In genomic region chr6:54867411-54867745, GRCm38 (mm10) we compare ENCODE assay signal across 15 mouse cellular contexts. TPM values are rescaled to one million over a fixed set of nuclear protein-coding genes. Genes with fewer than 3 reads are reported as not detected.
DNase-seq lines count a peak whose midpoint lies in the region; ATAC-seq and TF ChIP-seq lines count a peak whose summit lies in the region.
"Had no signal": no experiment of that assay in that cellular context is flagged by ENCODE, and none has a peak within 500 bp of the region (broad histone marks: within the 10 kb centered on the region; RNA-seq: fewer than 3 reads in every experiment).

No protein-coding gene starts in this region.

- H3K9ac ChIP-seq in kidney, postnatal 0 days (ENCODE audit: low read depth, low read length), result no peak overlapping the region
- H3K9ac ChIP-seq: embryonic facial prominence, embryonic 13.5 days; hindbrain, embryonic 13.5 days; liver, embryonic 15.5 days had no signal

- 70% methylated on average over 4 of the region's 4 CpGs for WGBS in kidney, postnatal 0 days

- no peaks in the 10 kb centered on the region for H3K9me3 ChIP-seq in kidney, postnatal 0 days (replicated peaks; ENCODE audit: low read length)
- H3K9me3 ChIP-seq: embryonic facial prominence, embryonic 13.5 days; hindbrain, embryonic 13.5 days; liver, embryonic 15.5 days had no signal

- no peaks in the 10 kb centered on the region for H3K36me3 ChIP-seq in kidney, postnatal 0 days (ENCODE audit: insufficient read depth, low read length)
- H3K36me3 ChIP-seq: hindbrain, embryonic 13.5 days had no signal

- no peaks in the 10 kb centered on the region for H3K4me1 ChIP-seq in kidney, postnatal 0 days (replicated peaks; ENCODE audit: insufficient read depth, low read length)
- H3K4me1 ChIP-seq: embryonic facial prominence, embryonic 13.5 days; hindbrain, embryonic 13.5 days had no signal

- no peak for ATAC-seq in kidney, postnatal 0 days (replicated peaks; ENCODE audit: low FRiP score, low read depth)
- peak; percentile 88 for ATAC-seq in CD4-positive, CD25-positive, alpha-beta regulatory T cell, adult 4 months

- DNase-seq in kidney, postnatal 0 days (ENCODE audit: low spot score), result no peak
- no peak for DNase-seq in kidney, adult 9 months
- DNase-seq in fibroblast of lung, adult 2 months (ENCODE audit: low read depth), result peak; percentile 2
- DNase-seq in natural killer cell, adult 2 months (ENCODE audit: low spot score in 2 of 2), result peak; percentile 46 to 59
- no peak for DNase-seq in cerebellum, adult 8-10 months
- no peak for DNase-seq in yolk sac, embryonic 10.5 days (ENCODE audit: low spot score)
- no peak for DNase-seq in left cerebral cortex, adult 9 months (ENCODE audit: low spot score in 2 of 2)
- DNase-seq: adrenal gland, postnatal 36 days; cerebellum, adult 9-10 months; kidney, postnatal 14 days; midbrain, embryonic 14.5 days had no signal

- no peak for TF ChIP-seq CTCF in kidney, postnatal 0 days (IDR thresholded peaks at IDR 0.05; ENCODE audit: low read depth)

- 0 out of 2 replicates have a peak overlapping the region, but pooled peaks have one; percentile 2 for H3K27ac ChIP-seq in kidney, postnatal 0 days
- H3K27ac ChIP-seq: embryonic facial prominence, embryonic 13.5 days; hindbrain, embryonic 13.5 days; liver, embryonic 15.5 days had no signal

- H3K27me3 ChIP-seq in kidney, postnatal 0 days (ENCODE audit: insufficient read depth, low read length), result no peaks in the 10 kb centered on the region
- H3K27me3 ChIP-seq: embryonic facial prominence, embryonic 13.5 days; hindbrain, embryonic 13.5 days; liver, embryonic 15.5 days had no signal

- no peak overlapping the region for H3K4me2 ChIP-seq in kidney, postnatal 0 days (ENCODE audit: low read length)
- H3K4me2 ChIP-seq: embryonic facial prominence, embryonic 13.5 days; hindbrain, embryonic 13.5 days; liver, embryonic 15.5 days had no signal

- no peak overlapping the region for H3K4me3 ChIP-seq in kidney, postnatal 0 days (replicated peaks; ENCODE audit: low read depth, low read length)
- H3K4me3 ChIP-seq: embryonic facial prominence, embryonic 13.5 days; hindbrain, embryonic 13.5 days; liver, embryonic 15.5 days had no signal

RNA-seq across cellular contexts. Expression of gene Znrf2, which starts 50.7 kb away (rescaled TPM):
- polyA plus RNA-seq in kidney, postnatal 0 days (2015; fragmentation: Nextera tagmentation; extraction: Ambion mirVana), result 6.7 and 7.3 TPM in 2 replicates
- 10 to 100 TPM; 22.9 to 26.1 TPM for polyA plus RNA-seq in CD4-positive, CD25-positive, alpha-beta regulatory T cell, adult 4 months (2017; shearing (Covaris generic))

Comparison
In these comparisons a context has a peak if more than half of its experiments do, and no peak if none do; other contexts are left out.
1. DNase-seq: peak in fibroblast of lung, adult 2 months (single experiment) and natural killer cell, adult 2 months (2 of 2); none in kidney, postnatal 0 days (single experiment), kidney, adult 9 months (single experiment), cerebellum, adult 8-10 months (single experiment), yolk sac, embryonic 10.5 days (single experiment) and left cerebral cortex, adult 9 months (0 of 2).